Mouse (Mus musculus) layer of hippocampus, postnatal 36 days (tissue): ENCODE measurements around the gene Dync1li2. TPM values are rescaled to one million over a fixed set of nuclear protein-coding genes. Genes with fewer than 3 reads are reported as not detected.

ENCODE experiments used
- DNase-seq, 2 experiments: peaks; one replicate each; pipeline ENCODE4 v3.0.0; 2022
- total RNA-seq, 2 experiments: library from RNA; stranded (reverse); gene quantifications; 2 replicates each; pipeline ENCODE4 v1.2.3; 2021

The Dync1li2 gene
- total RNA-seq, 2 experiments from 2014 or later: 246 to 289 TPM

- DNase-seq: no peak
These were observed 29.1 kb downstream of the Dync1li2 start for GRCm38 (mm10) chr8:104413770-104414169.

- no peak for DNase-seq
These were observed 29.9 kb downstream of the Dync1li2 start for GRCm38 (mm10) chr8:104412805-104413532.

GRCm38 (mm10) chr8:104411972-104412371, 30.9 kb downstream of the Dync1li2 start:
- DNase-seq: no peak

GRCm38 (mm10) chr8:104411468-104411867, 31.4 kb downstream of the Dync1li2 start:
- DNase-seq: peak in 1 of 2 experiments; percentile 32

- DNase-seq: peak in 1 of 2 experiments; percentile 26
These were observed 32.1 kb downstream of the Dync1li2 start for GRCm38 (mm10) chr8:104410628-104411273.

GRCm38 (mm10) chr8:104408328-104409110, 34.3 kb downstream of the Dync1li2 start:
- no peak for DNase-seq

GRCm38 (mm10) chr8:104406340-104407128, 36.3 kb downstream of the Dync1li2 start:
- DNase-seq: no peak

GRCm38 (mm10) chr8:104405430-104406187, 37.2 kb downstream of the Dync1li2 start:
- no peak for DNase-seq

GRCm38 (mm10) chr8:104403596-104403995, 39.3 kb downstream of the Dync1li2 start:
- no peak for DNase-seq

- DNase-seq: peak in 1 of 2 experiments; percentile 56
These were observed 47.0 kb downstream of the Dync1li2 start, which contains the start of gene Cmtm4 for GRCm38 (mm10) chr8:104395703-104396357. Cmtm4 (minus strand) TSS chr8:104395807.

- DNase-seq: peak; percentile 45 to 59
These were observed 47.8 kb downstream of the Dync1li2 start for GRCm38 (mm10) chr8:104394801-104395702.

GRCm38 (mm10) chr8:104393767-104394166, 49.1 kb downstream of the Dync1li2 start:
- DNase-seq: no peak

- no peak for DNase-seq
These were observed 49.7 kb downstream of the Dync1li2 start for GRCm38 (mm10) chr8:104393139-104393538.

GRCm38 (mm10) chr8:104390245-104390644, 52.6 kb downstream of the Dync1li2 start:
- no peak for DNase-seq

GRCm38 (mm10) chr8:104387980-104388379, 54.9 kb downstream of the Dync1li2 start:
- no peak for DNase-seq

- DNase-seq: no peak
These were observed 55.3 kb downstream of the Dync1li2 start for GRCm38 (mm10) chr8:104387501-104387900.

GRCm38 (mm10) chr8:104386693-104387092, 56.2 kb downstream of the Dync1li2 start:
- no peak for DNase-seq

GRCm38 (mm10) chr8:104383977-104384376, 58.9 kb downstream of the Dync1li2 start:
- no peak for DNase-seq

- DNase-seq: no peak
These were observed 59.6 kb downstream of the Dync1li2 start for GRCm38 (mm10) chr8:104383296-104383695.

GRCm38 (mm10) chr8:104380961-104381411, 61.9 kb downstream of the Dync1li2 start:
- DNase-seq: no peak
